Mouse (Mus musculus) urinary bladder, postnatal 4 days (tissue): ENCODE measurements at regions not wholly inside any gene's neighbourhood (a gene's known extent, or its start where the extent isn't known, plus 50 kb on each side); places are given as distances from the start of the nearest gene placed in this dataset.
"Not testable (repeated sequence)": the region's sequence is repeated elsewhere in the genome, so short reads cannot be mapped to it uniquely, and the experiment has no call there.

Source experiments
- DNase-seq, 2 experiments: peaks; one replicate each; pipeline ENCODE4 v3.0.0; 2021 to 2022; ENCODE audit warnings: low spot score in 2 of 2

DNA sequence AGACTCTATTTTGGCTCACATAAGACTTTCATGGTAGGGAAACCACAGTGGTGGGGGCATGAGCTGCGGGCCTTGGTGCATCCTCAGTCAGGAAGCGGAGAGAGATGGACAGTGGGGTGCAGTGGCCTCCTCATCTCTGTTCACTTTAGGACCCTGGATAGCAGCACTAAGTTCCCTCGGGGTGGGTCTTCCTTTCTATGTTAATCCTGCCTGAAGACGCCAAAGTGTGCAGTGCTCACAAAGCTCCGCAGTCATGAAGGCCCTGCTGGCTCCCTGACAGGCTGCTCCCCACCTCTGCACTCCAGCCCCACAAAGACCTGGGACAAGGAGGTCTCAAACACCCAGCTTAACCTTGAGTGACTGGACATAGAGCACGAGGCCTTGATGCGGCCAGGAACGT is 56.8 kb downstream of the Sox1 start:
- no peak for DNase-seq

DNA sequence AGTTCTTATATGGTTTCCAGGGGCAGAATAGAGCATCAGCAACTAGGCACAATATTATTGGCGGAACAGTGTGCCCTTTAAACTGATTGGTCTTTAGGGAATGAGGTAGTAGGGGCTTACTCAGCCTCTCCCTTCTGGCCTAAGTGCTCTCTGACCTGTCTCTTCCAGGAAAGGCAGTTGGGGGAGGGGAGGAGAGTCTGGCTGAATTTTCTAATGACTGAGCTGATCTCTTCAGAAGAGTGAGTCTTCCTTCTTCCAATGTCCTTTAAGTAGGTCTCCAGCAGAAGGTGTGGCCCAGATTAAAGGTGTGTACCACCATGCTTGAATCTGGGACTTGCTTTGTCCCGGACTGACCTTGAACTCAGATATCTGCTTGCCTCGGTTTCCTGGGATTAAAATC is 60.3 kb downstream of the Sox1 start:
- not testable (repeated sequence) for DNase-seq

DNA sequence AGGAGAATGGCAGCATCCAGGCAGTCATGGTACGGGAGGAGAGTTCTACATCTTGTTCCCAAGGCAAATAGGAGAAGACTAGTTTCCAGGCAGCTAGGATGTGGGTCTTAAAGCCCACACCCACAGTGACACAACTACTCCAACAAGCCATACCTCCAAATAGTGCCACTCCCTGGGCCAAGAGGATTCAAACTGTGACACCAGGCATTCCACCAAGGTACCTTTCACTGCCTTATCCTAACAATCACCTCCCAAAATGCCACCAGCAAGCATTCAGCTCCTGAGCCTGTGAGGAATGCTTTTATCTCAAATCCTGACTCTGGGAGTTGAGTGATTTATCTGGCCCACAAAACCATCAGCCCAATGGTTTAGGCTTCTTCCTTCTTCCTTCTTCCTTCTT is 61.2 kb downstream of the Sox1 start:
- DNase-seq = no peak

DNA sequence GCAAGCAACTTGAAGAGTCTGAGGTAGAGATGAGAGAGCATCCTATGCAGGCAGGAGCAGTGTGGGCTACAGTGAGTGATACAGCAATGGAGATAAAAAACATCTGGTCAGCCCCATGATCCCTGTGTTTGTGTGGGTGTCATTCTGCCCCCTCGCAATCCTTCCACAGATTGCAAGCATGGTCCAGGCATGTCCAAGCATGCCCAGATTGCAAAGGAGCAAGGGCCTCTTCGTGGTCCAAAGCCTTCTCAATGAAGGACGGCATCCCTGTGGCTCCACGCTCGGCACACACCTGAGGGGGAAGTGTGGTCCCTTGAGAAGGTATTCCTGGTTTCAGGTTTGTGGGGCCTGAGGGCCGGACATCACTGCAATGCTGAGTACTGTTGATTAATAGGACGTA is 61.9 kb downstream of the Sox1 start:
- no peak for DNase-seq

DNA sequence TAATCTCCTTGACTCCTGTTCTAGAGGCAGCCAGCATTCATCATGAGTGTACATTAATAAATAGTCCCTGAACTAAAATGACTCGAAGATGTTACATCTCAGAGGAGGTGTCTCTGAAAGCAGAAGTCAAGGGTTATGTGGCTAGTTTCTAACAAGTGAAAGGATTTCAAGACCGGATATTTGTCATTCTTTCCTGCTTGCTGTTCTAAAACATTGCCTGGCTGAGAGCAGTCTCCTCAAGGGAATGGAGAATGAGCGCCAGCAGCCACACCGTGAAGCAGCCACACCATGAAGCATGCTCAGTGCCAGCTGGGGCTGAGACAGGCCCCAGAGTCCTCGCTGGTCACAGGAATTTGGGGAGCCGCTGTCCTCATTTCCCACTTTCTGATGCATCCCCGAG is 71.8 kb downstream of the Sox1 start:
- DNase-seq = no peak

DNA sequence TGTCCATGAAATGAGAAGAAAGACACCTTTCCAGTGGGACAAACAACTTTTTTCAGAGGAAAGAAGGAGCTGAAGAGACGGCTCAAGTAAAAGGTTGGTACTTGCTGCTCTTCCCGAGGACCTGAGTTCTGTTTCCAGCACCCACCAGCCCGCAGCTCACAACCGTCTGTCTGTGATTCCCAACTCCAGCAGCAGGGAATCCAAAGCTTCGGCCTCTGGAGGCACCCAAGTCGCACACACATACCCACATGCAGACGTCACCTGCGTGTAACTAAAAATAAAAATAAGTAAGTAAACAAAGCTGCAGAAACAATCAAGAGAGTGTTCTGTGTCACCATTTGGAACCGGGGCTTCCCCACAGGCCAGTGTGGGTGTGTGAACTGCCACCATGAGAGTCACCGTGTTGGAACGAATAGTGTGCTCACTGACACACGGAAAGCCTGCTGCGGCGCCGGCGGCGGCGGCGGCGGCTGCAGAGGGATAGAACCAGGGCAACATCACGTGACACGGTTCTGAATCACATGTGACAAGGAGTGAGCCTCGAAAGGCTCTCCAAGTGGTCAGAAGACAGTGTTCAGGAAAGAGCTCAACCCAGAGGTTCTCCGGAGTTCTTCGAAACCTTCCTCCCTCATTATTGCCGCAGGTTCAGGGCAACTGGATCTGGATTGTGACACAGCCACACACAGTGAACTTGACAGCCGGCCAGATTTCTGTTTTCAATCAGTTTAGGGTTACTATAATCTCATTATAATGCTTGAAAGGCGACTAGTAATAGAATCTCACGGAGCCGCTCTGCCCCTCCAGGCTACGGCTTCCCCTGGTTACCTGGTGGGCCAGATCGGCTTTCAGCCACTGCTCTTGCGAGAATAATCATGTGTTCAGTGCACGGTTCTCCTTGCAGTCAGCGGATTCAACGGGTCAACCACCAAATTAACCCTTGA is 72.6 kb downstream of the Sox1 start:
- no peak for DNase-seq

DNA sequence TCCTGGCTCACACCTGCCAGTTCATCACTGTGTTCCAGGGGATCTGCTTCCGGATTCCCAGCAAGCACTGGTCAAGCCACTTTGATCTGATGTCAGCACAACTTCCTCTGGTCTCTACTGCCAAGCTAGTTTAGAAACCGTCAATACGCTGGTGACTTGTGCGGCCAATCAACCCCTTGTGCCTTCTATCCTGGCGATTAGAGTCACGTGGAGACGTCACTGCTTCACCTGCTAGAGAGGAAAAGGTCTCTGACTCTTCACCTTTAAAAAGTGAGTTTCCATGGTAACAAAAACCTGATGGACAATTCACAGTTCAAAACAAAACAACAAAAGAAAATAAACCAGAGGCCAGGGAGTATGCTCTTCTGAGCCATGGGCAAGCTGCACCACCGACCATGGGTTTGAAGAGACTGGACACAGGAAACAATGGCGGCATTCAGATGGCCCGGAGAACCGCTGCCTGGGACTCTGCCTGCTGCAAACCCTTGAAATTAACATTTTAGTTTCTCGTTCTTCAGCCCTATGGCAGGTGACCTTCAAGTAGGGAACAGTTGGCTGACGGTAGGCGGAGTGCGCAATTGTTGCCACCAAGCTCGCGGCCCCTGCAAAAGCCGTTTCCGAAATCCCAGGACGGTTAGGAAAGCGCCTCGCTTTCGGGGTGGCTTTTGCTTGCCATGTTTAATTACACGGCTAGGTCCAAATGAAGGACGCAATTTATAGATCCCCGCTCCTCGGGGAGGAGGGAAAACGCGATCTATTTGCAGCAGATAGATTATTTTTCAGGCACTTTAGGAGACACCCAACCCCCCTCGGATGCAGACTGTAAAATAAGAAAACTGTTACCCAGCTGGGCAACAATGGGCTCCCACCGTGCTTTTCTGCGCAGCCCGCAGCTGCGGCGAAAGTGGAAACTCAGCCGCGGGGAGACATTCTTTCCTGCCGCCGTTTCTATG is 82.6 kb downstream of the Sox1 start:
- no peak for DNase-seq

DNA sequence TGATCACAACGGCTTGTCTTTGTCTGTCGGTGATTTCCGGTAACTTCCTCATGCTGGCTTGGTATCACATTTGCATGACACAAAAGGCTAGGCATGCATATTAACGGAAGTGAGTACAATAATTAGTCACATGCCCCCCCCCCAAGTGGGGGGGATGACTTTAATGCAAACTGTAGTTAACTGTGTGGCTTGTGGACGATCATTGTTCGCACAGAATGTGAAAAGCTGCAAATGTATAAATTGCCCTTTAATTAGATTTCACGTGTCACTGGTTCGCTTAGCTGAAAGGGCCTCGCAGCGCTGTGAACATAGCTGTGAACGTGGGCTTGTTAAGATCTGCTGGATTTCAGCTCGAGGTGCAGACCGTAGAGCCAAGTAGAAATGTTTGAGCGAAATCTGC is 86.8 kb downstream of the Sox1 start:
- DNase-seq = no peak

DNA sequence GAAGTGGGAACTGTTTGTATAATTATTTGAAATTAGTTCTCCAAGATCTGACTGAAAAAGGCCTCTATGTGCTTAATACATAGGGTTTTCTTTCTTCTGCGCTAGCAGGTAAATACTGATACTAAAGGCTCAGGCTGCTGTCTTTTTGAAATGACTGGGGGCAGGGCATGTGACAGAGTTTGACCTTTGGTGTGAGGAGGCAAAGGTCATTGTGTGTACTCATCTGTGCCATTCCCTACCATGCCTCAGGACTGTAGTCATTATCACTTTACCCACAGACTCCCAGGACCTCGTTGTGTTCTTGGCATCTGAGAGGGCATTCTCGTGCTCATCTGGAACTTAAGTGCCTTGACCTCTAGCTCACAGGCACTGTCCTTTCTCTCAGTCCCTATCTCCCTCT is 88.5 kb downstream of the Sox1 start:
- DNase-seq = no peak

DNA sequence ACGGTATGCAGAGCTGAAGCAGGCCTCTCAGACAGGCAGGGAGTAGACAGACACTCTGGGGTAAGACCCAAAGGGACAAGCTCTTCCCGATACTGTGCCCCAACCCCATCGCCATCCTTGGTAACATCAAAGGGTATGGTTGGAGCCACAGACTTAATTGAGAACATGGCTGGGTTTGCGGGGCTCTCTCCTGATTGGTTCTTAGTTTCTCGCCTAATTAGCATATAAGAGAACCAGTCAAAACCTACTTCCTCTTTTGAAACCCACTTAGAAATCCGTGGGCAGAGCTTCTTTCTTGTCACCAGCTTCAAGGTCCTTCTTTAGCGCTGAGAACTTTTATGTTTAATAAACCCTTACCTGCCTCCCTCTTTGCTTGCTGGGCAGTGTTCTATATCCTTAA is 87.5 kb upstream of the Spaca7 start:
- DNase-seq = no peak

DNA sequence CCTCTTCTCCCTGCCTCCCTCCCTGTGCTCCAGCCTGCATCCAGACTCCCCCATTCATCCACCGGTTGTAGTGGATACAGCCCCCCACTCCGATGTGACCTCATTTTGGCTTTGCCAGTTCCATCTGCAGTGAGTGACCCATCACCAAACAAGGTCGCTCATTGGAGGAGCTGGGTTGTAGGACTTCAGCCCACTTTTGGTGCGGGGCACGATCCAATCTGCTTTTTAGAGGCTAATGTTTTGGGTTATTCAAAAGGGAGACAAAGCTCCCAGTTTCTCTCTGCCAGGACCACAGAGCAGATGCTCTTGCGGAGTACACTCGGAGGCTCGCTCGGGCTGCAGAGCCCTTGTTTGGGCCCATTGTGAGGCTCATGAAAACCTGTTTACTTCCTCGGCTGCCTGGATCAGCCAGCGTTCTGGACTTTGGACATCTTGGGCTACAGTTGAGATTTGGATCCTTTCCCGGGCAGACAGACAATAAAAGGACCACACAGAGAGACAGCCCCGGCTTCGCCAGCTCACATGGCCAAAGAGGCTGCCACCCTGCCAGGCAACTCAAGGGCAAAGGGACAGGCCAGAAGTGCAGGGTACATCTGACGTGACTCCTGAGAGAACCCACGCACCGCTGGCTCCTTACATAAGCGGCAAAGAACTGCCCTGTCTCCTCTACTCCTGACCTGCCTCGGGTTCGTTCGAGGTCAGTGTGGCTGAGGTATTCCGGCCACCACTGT is 86.3 kb upstream of the Spaca7 start:
- peak in 1 of 2 experiments; percentile 59 for DNase-seq

DNA sequence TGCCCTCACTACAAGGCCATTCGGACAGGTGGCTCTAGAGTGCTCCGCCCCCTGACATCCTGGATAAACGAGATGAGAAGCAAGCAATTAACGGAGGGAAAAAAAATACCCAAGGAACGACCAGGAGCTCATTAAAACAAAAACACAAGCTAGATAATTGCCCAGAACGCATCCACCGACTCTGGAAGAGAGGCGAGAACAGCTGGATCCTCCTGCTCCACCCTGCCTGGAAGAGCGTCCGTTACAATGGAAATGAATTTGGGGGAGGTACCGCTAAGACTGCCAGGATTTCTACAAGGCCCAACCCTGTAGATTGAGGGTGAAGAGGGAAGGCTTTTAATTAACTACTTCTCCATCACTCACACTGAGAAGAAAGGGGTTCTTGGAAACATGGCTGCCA is 85.6 kb upstream of the Spaca7 start:
- DNase-seq = peak in 1 of 2 experiments; percentile 34

DNA sequence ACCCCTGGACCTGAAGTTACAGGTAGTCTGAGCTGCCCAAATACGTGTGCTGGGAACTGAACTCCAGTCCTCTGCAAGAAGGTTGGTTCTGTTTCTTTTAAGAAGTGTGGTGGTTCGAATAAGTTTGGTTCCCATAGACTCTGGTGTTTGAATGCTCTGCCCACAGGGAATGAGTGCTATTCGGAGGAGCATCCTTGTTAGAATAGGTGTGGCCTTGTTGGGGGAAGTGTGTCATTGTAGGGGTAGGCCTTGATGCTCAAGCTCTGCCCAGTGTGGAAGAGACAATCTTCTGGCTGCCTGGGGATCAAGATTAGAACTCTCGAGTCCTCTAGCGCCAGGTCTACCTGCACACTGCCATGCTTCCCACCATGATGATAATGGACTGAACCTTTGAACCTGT is 83.6 kb upstream of the Spaca7 start:
- DNase-seq = no peak

DNA sequence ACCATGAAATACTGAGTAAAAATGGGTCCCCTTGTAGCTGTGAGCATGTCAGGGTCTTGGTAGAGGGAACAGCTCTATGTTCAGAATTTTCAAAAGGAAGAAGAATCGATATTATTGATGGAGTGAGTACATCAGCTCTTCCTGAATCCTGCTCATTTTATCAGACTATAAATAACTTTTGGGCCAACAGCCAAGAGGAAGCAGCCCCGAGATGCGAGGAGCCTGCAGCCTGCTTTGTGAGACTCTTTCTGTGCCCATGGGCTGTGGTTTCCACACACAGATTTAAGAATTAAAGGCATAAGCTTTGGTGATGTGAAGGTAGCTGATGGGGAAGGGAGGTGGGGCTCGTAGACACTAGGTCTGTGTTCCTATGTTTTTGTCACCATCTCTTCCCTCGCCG is 81.4 kb upstream of the Spaca7 start:
- DNase-seq = no peak

DNA sequence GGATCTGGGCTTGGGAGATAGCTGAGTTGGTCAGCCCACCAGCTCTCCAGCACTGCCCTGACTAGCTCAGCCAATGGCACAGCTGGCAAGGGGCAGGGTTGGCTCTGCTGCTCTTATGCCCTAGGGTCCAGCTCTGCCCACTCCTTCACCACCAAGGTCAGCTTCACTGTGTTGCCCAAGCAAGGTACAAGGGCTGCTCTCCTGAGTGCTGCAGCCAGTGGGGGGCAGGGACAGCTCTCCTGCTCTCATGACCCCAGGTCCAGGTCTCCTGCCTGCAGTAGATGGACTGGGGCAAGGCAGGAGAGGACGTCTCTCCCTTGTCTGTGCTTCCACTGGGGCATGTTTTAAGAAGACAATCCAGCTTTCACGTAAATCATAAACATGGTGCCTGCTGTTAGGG is 80.4 kb upstream of the Spaca7 start:
- DNase-seq = no peak

DNA sequence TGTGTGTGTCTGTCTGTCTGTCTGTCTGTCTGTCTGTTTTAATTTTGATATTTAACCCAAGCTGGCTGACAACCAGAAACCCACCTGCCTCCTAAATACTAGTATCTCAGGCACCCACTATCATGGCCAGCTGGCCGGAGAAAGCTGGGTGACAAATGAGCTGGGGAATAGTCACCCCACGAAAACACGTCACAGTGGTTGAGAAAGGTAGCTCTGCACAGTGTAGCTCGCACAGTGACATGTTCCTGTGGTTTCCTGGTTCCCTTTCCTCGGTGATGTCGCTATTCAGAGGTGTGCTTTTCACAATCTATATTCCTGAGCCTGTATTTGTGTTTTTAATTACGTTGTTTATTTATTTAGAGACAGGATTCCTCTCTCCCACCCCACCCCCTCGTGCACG is 78.3 kb upstream of the Spaca7 start:
- no peak for DNase-seq

DNA sequence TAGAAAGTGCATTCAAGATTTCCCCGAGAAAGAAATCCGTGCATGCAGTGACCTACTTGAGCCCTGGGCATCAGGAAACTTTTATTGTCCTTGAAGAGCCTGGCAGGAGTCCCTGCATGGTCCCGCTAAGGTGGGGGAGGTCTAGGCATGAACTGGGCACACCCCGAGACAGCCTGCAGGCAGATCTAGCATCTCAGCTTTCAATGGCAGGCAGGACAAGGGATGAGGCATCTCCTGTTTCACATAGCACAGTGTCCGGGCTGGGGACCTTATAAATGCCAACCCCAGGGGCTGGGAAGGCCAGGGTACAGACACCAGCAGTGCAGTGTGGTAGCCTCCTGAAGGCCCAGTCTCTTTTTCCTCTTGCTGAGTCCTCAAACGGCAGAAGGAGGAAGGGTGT is 75.4 kb upstream of the Spaca7 start:
- DNase-seq = no peak

DNA sequence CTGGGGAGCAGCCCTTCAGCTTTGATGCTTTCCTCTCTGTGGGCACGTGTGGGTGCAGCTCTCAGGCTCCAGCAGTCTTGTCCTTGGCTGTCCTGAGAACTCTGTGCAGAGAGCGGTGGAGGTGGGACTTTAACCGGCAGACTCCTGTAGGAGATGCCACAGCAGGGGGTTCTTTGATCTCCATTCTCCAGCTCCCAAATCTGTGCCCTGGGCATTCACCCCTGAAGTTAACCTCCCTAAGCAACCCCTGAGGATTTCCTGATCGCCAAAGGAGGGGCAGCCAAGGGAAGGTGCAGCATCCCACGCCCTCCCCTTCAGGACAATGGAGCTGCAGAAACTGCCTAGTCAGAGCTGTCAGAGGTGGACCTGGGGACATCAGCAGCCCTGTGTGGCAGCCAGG is 73.2 kb upstream of the Spaca7 start:
- DNase-seq = no peak

DNA sequence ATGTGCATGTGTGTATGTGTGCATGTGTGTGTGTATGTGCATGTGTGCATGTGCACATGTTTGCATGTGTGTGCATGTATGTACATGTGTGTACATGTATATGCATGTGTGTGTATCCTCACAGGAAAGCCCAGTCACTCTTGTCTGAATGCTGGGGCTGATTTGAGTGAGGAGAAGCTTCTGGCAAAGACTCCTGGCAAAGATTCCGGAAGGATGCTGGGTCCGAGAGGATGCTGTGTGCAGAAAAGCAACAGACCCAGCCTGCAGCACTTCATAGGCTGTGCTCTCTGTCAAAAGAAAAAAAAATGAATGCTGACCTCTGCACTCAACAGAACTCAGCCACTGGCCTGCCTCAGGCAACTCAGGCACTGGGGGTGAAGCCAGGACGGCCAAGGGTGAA is 72.5 kb upstream of the Spaca7 start:
- DNase-seq = no peak

DNA sequence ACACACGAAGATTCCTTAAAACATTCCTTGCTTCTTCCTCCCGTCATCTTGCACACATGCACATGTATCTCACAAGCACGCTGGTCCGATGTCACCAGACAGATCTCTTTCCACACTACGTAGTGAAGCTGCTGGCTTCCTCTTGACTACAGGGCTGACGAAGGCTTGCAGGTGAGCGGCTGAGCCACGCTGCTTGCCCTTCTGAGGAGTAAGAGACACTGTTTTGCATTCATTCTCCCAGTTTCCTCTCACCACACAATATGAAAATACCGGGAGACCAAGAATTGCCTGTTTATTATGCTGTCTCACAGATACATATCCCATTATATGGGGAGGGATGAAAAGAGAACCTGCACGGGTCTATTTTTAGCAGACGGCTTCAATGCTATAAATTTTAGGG is 71.0 kb upstream of the Spaca7 start:
- DNase-seq = no peak

DNA sequence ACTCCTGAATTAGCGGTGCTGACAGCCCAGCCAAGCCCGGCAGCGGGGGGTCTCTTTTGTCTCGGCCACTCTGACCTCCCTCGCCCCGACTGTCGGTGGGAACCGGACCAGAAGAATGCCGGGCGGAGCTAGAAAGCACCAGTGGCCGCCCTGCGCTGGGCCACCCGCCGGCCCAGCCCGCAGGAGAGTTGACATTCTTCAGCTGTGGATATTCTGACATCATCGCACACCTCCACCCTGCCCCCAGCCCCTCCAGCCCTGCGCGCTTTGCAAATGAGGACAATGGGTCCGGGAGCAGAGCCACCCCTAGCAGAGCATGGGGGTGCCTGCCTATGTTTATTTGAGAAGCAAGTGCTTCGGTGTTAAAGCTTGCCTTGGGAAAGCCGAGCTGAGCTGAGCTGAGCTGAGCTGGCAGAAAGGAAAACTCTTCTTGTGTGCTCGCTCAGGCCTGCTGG is 70.5 kb upstream of the Spaca7 start:
- DNase-seq = no peak

DNA sequence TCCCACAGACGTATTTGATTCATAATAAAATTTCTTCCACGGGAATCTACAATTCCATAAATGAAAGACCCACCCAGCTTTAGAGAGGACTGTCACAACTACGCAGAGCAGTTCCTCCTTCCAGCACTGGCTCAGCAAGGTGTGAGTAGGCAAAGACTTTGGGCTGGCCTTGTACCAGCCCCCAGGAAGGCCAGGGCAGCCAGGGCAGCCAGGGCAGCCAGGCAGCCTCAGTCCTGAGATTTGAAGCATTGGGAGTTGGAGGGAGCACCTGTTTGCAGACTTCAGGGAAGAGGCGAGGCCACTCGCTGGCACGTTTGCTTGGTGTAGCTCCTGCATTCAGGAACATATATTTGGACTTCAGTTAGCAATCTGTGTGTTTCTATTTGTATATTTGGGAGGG is 70.0 kb upstream of the Spaca7 start:
- no peak for DNase-seq
